Mouse (Mus musculus) natural killer cell, adult 2 months (primary cell): ENCODE results near the gene Recql.
"Not testable (repeated sequence)": the region's sequence is repeated elsewhere in the genome, so short reads cannot be mapped to it uniquely, and the experiment has no call there.

ENCODE experiments used
- DNase-seq, 2 experiments: peaks; one replicate each; pipeline ENCODE4 v3.0.0; 2022; ENCODE audit warnings: low spot score in 2 of 2

Recql gene

GRCm38 (mm10) chr6:142365742-142366472 is 21.0 kb downstream of the Recql start:
- no peak for DNase-seq

- DNase-seq = no peak
These were observed 23.8 kb downstream of the Recql start for GRCm38 (mm10) chr6:142363019-142363576.

- no peak for DNase-seq
These were observed 24.9 kb downstream of the Recql start for GRCm38 (mm10) chr6:142362036-142362435.

- DNase-seq = no peak
These were observed 29.8 kb downstream of the Recql start for GRCm38 (mm10) chr6:142357106-142357505.

- DNase-seq = not testable (repeated sequence)
These were observed 34.8 kb downstream of the Recql start for GRCm38 (mm10) chr6:142352099-142352498.

GRCm38 (mm10) chr6:142347431-142348385 is 39.2 kb downstream of the Recql start:
- DNase-seq = no peak

GRCm38 (mm10) chr6:142346181-142347110 is 40.4 kb downstream of the Recql start:
- no peak for DNase-seq

GRCm38 (mm10) chr6:142345440-142346038 is 41.3 kb downstream of the Recql start, which contains the start of gene Pyroxd1:
Gene Pyroxd1 (plus strand): TSS chr6:142345654.
- DNase-seq = peak; percentile 81 to 85

- DNase-seq = peak; percentile 33 to 47
These were observed 43.3 kb downstream of the Recql start for GRCm38 (mm10) chr6:142343561-142343960.

GRCm38 (mm10) chr6:142339576-142339975 is 47.3 kb downstream of the Recql start:
- no peak for DNase-seq

- DNase-seq = no peak
These were observed 47.9 kb downstream of the Recql start for GRCm38 (mm10) chr6:142338961-142339360.

- no peak for DNase-seq
These were observed 57.7 kb downstream of the Recql start for GRCm38 (mm10) chr6:142329201-142329600.

- DNase-seq = no peak
These were observed 60.3 kb downstream of the Recql start for GRCm38 (mm10) chr6:142326598-142326997.

GRCm38 (mm10) chr6:142322881-142323280 is 64.0 kb downstream of the Recql start, which contains the start of gene Slco1a5:
Gene Slco1a5 (minus strand): TSS chr6:142322981.
- DNase-seq = no peak

GRCm38 (mm10) chr6:142317106-142317505 is 69.8 kb downstream of the Recql start:
- no peak for DNase-seq

GRCm38 (mm10) chr6:142314285-142314684 is 72.6 kb downstream of the Recql start:
- no peak for DNase-seq

- DNase-seq = no peak
These were observed 81.8 kb downstream of the Recql start for GRCm38 (mm10) chr6:142305076-142305475.
